Mouse (Mus musculus) bone marrow, adult 2 months (tissue): ENCODE measurements around the gene Sema3b.

Experiments
- CTCF ChIP-seq: fragments of 200-500 bp; IDR thresholded peaks from 2 replicates; pipeline ENCODE4 v1.5.1; 2011; ENCODE audit warnings: low read length, control low read depth; ENCODE audit not compliant: control insufficient read depth, insufficient read depth
- POLR2A ChIP-seq: fragments of 200-500 bp; IDR thresholded peaks from 2 replicates; pipeline ENCODE4 v1.6.1; 2011; ENCODE audit warnings: low read depth, mild to moderate bottlenecking, control low read depth, low read length, borderline replicate concordance; ENCODE audit not compliant: control insufficient read depth

DNA sequence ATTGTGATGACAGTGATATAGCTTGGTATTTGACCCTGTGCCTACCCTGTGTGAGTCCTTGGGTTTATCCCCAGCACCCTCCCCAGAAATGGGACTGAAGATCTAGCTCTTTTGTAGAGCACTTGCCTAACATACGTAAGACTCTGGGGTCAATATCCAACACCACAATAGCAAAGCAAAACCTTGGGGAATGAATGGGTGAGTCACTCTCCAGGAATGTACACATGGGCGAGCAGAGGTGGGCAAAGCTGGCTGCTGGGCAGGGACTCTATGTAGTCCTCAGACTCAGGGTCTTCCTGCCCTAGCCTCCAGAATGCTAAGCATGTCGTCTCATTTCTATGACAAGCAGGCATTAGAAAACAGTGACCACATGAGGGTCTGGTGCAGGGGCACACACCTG, 39.7 kb upstream of the Sema3b start:
- TF ChIP-seq CTCF (no peak), POLR2A (no peak)
